Mouse (Mus musculus) T-helper 2 cell (primary cell): ENCODE data around the gene Chst15.

Source experiments
- in situ Hi-C: fragments of 300-600 bp; cut with MboI, MseI; formaldehyde crosslinking; loops from one replicate; pipeline ENCODE4 v1.15.1; 2025; ENCODE audit warnings: high pct_unique_total_duplicates

The Chst15 gene

DNA sequence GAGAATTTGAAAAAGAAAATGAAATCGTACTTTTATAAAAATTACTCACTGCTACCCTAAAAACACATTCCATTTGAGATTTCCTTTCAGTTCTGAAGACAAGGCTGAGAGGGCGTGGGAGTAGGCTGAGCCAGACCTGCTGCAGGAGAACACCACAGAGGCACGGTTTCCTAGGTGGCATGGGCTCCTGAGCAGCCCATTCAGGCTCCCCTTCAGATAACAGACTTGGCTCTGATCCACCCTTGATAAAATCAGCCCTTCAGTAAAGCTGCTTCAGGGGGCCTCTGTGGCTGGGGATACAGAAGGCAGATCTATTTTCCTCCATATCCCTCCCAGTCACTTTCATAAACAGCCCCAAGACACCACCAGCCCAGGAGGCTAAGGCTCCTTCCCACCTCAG, 19.8 kb upstream of the Chst15 start:
- in situ Hi-C loops, result no loop called here

DNA sequence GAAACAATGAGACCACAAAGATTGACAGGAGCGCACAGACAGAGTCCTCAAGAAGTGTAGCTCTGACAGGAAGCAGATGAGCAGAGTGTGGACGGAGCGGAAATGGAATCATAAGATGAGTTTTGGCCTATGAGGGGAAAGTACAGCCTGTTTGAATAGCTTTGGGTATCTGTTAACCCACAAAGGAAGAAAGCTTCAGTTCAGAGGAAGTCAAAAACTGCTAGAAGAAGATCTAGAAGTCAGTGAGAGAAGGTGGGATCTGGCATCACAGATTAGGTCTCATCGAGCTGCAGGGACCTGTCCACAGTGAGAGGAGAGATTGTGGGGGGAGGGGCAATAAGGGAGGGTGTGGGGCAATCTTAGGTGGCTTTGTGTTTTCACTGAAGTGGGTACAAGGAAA, 18.3 kb upstream of the Chst15 start:
- in situ Hi-C loops, result no loop called here

DNA sequence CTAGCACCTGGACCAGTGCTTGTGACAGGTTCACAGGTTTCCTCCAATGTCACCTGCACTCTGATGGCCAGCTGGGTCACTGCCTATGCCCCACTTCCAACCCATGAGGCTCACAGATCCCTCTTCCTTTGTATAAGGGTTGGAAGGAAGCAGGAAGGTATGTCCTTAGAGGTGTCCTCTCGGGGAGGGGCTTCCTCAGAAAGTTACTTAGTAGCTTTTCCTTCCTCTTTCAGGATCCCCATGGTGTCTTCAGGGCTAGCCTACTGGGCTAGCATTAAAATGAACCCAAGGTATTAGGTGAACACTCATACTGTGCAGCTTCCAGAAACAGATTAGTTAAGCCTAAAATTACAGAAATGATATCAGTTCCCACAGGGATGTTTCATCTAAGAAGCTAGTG, 16.1 kb upstream of the Chst15 start:
- in situ Hi-C loops, result no loop called here

DNA sequence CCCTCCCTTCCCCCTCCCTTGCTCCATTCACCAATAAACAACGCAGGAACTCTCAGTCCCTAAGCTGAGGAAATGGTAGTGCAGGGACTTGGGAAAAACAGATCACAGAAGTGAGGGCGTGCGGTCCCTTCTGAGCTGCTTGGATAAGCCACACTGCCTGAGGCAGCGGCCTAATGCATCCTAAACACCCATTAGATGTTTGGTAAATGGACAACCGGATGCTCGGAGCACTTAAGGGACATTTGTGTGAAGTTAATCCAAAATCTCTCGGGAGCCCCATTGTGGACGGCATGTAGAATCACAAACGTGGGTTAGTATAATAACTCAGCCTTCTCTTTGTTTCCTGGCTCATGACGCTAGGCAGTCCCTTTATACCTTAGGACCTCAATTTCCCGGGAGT, 15.1 kb upstream of the Chst15 start:
- in situ Hi-C loops, result no loop called here

DNA sequence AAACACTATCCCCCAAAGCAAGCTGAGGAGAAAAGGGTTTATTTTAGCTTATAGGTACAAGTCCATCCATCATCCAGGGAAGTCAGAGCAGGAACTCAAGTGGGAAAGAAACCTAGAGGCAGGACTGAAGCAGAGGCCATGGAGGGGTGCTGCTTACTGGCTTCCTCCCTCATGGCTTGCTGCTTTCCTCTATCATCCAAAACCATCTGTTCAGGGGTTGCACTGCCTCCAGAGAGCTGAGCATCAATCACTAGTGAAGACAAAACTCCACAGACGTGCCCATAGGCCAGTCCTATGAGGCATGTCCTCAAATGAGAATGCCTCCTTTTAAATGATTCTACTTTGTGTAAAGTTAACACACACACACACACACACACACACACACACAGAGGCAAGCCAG, 13.2 kb upstream of the Chst15 start:
- in situ Hi-C loops, result no loop called here

DNA sequence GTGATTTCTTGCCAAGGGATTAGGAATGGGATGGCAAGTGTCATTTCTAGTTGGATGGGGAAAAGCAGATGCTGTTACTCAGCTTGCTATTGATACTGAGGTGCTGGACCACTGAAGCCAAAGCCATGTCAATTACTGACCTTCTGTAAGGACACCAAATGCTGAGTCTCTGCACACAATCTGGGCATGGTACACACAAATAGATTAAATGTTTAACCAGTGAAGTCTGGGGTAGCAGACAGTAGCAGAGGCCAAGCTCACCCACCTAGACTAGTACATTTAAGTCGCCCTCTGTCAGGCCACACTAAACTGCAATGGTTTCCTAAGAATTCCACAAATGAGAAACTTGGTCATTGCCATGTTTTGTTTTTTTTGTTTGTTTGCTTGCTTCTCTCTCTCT, 11.6 kb upstream of the Chst15 start:
- in situ Hi-C loops, result no loop called here

DNA sequence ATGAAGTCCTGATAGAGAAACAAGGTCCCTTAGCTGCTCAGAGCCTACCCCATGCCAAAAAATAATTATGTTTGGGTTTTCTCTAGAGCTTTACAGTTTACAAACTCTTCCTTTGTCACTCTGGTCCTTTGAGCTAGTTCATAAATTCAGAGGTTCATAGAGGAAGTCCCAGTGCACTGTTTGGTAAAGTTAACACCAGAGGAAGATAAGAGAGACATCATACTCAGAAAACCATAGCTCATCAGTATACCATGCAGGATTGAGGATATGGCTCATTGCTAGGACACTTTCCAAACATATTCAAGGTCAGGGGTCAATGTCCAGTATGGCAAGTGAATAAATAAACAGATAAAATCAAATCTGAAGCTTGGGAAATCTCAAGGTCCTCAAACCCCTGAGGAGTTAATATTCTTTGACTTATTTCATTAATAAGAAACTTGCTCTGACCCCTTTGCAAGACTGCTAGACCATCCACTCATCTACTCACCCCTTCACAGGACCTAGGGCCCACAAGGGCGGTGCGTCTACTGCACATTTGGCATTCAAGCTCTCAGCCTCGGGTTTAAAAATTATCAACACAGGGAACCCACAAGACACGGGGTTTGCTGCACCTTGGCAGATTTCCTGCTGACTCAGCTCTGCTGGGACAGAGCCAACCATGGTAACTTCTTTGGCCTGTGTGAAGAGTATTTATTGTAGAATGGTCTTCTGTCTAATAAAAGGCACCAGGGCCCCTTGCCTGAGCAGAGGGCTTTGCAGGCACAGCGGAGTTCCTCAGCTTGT, 8.7 kb upstream of the Chst15 start:
- in situ Hi-C loops, result no loop called here

DNA sequence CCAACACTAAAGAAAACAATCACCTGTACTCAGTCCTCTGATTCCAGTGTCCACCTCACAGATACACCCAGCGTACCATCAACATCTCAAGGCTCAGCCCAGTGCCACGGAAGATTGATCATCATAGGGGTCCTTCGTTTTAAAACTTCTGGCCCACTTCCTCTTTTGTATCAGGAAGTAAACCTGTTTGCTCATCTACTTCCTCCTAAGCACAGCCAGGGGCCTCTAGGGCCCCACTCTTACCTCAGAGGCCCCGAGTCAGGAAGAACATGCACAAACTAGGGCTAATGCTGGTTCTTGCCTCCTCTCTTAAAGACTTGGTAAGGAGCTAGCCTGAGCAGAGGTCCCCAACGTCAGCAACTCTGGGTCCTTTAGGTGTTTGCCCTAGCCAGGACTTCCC, 6.4 kb upstream of the Chst15 start:
- in situ Hi-C loops, result loop anchor here (5.0 kb wide), 1 partner anchor 104 kb away; no protein-coding TSS in a partner anchor

DNA sequence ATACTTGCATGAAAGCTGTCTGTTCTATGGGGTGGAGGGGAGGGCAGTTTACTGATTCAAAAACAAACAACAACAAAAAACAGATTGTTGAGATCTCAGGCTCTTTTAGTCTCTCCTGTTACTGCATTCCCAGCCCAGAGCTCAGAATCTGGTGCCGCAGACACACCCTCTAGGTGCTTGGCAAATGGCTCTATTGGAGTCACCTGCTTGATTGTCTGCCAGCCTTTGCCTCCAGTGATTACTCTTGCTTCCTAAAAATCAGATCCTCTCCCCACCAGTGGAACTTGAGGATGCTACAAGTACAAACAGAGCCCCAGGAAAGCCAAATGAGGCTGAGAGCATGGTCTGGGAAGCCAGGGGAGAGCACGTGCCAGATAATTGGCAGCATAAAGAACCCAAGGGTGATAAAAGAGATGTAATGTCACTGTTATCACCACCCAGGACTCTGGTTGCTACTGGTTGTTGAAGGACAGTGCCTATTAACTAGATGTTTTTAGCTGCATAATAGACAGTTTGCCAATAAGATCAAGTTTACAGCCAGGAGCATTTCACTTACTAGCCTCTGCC, 4.4 kb upstream of the Chst15 start:
- in situ Hi-C loops, result loop anchor here (5.0 kb wide), 1 partner anchor 106 kb away; no protein-coding TSS in a partner anchor

DNA sequence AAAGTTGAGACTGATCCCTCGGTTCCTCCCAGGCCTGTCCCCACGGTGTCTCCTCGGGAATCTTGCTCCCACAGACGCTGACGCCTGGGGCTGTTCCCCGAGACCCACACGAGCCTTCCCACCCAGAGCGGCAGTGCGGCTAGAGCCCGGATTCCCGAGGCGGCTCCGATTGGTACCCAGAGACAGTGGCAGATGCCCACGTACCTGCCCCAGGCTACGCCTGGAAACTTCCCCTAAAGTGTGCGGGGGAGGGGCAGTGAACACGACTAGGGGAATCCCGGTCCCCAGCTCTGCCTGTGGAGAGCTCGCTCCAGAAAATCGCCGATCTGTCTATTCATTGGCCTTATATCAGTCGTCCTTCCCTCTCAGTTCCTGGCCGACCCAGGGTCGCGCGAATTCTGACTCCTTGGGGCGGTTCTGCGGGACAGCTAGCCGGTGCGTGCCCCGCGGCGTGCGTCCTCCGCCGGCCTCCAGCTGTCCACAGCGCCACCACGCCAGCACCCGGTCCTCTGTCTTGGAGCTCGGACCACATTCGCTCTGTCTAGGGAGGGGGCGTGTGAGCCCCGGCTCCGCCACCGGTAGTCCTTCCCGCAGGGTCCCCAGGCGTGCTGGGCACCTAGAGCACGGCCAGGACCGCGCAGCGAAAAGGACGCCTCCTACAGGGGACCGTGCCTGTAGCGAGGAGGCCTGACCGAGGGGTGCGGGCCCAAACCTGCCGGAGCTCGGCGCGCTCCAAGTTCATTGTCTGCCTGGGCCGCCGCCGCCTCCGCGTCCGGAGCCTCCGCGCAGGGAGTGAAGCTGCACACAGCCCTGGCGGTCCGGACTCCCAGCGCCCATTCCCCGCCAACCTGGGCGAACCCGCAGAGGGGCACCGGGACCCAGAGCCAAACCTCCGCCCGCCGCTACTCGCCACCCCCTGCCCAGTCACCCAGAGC, 660 bp downstream of the Chst15 start:
- in situ Hi-C loops, result loop anchor here (5.0 kb wide), 1 partner anchor 451 kb away; no protein-coding TSS in a partner anchor

DNA sequence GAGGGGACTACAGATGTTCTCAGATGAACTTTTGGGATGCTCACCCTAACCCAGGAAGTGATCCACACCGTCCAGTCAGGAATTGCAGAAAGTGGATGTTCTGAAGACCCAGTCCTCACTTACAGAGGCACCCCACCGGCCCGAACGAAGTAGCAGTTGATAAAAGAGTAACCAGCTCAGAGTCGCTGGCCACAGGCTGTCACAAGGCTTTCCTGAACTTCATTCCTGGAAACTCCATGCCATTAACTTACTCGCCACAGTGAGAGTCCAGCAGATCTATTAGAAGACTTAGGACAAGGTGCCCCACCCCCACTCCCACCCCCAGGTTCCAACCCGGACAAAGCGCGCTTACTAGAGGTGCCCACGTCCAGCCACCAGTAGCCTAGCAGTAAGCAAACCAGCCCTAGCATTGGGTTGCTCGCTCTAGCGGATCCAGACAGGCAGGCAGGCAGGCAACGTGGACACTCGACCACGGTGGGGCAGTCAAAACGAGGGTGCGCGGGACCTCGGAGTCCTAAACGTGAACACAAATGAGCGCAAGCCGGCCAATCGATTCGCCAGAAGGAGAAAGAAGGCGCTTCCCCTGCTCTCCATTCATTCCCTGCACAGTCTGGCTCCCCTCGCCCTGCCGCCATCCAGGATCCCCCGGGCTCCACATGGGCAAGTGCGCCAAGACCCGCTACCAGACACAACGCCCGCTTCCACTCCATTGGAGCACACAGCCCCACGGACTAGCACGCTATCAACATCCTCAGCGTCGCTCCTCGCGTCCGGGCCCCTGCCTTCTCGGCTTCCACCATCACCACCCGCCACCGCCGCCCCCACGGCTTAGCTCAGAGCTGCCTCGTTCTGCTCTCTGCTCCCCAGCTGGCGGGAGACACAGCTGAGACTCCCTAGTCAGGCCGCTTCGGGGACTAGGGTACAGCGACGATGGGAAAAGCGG, 1.6 kb downstream of the Chst15 start:
- in situ Hi-C loops, result loop anchor here (5.0 kb wide), 1 partner anchor 452 kb away; no protein-coding TSS in a partner anchor

DNA sequence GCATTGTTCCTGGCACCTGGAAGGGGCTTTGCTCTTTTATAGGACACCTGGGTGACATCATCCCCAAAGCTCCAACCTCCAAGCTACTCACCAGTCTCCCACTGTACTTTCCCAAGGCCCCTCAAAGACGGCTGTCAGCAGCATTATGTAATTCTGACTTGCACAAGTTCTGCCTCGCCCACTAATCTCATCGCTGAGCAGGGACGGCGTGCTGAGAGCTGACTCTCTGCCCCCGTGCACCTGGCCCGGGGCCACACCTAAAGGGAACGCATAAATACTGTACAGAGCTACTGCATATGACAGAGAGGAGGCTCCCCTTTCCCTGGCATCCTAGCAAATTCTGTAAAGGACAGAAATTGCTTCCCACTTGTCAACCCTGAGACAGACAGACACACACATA, 4.6 kb downstream of the Chst15 start:
- in situ Hi-C loops, result no loop called here

DNA sequence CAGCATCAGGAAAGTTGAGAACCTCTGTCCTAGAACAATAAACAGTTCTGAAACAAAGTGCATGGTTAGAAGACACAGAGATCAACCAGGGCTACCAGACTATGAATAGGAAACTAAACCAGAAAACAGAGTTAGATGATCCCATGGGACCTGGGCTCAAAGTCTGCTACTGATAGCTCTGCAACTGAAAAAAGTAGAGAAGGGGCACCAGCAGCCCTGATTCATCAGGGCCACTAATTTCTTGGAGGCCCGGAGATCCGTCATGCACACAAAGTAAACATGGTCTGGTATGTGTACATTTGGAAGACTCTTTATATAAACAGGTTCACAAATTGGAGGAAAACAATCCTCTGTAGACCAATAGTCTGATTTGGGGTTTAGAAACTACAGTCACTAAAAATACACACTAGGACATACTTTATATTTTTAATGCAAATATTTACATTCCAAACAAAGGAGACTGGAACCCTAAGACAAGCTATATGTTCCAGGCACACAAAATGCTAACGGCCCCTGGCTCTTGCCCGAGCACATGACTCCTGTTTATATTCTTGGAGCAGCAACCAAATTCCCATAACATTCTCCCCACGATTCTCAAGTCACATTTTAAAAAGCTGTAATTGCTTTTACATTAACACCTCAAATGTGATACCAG, 8.4 kb downstream of the Chst15 start:
- in situ Hi-C loops, result no loop called here

DNA sequence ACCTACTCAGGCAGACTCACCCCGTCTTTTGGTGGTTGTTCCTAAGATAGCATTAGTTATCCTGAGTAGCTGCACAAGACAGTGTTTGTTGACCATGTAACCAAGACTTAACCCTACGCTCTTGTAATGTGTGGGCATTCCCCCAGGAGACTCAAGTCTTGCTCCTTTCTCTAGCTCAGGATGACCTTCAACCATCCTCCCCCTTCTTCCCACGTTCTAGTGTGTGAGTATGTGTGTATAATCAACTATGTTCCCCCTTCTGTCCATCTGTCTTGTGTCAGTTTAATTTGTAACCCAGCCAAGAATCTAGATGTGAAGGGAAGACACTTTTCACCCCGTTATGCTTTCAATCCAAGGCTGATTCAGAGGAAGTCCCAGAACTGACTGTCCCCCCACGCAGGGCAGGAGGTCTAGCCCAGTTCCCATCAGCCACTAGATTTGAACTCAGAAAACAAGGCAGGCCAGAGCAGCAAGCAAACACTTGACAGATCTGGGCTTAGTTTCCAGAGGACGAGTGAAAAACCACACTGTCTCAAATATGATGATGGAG, 9.2 kb downstream of the Chst15 start:
- in situ Hi-C loops, result no loop called here

DNA sequence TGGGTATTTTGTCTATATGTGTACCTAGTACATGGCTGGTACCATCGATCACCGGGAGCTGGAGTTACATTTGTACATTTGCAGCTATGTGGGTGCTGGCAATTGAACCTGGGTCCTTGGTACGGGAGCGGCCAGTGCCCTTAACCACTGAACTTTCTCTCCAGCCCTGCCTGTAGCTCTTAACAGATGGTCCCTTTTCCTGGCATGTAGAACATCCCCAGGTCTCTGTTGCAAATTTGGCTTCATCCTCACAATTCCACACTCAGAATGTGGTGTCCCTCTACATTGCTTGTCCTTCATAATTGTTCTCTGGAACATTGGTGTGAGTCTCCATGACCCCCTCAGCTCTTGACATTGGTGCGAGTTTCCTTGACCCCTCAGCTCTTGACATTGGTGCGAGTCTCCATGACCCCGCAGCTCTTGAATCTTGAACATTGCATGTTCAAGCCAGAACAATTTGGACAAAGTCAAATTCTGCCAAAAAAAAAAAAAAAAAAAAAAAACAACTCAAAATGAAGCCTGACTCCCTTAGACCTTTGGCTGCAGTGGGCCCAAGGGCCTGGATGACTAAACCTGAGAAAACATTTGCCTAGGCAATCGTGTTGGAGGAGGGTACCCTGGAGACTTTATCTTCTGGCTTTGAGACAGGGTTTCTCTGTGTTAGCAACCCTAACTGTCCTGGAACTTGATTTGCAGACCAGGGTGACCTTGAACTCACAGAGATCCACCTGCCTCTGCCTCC, 10.2 kb downstream of the Chst15 start:
- in situ Hi-C loops, result no loop called here

DNA sequence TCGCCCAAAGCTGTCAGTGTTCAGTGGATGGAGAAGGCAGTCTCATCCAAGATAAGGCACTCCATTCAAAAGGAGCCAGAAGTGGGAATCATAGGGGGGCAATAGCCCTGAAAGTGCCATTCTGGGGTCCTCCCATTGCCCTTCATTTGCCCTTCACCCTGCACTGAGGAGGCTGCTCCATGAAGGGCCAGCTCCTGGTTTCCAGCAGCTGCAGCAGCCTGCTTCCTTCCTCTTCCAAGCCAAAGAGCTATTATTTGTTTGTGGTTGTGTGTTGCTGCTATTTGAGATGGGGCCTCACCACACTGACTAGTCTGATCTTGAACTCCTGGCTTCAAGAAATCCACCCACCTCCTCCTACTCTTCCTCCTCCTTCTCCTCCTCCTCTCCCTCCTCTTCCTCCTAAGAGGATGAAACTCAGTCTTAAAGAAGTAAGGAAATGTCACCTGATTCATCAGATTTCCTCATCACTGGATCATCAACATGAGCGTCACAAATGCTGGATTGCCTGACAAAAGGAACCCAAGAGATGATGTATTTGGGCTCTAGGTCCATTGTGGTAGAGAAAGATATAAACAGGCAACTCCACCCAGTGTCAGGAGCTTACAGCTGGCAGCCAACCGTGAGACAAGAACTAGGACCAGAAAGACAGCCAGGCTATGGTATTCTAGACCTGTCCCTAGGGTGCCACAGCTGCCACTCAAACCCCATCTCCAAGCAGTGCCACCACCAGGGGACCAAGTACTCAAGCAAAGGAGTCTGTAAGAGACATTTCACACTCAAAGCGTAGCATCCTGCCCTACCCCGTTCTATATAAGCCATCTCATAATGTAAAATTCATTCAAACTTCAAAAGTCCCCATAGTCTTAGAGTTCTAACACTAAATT, 11.3 kb downstream of the Chst15 start:
- in situ Hi-C loops, result no loop called here

DNA sequence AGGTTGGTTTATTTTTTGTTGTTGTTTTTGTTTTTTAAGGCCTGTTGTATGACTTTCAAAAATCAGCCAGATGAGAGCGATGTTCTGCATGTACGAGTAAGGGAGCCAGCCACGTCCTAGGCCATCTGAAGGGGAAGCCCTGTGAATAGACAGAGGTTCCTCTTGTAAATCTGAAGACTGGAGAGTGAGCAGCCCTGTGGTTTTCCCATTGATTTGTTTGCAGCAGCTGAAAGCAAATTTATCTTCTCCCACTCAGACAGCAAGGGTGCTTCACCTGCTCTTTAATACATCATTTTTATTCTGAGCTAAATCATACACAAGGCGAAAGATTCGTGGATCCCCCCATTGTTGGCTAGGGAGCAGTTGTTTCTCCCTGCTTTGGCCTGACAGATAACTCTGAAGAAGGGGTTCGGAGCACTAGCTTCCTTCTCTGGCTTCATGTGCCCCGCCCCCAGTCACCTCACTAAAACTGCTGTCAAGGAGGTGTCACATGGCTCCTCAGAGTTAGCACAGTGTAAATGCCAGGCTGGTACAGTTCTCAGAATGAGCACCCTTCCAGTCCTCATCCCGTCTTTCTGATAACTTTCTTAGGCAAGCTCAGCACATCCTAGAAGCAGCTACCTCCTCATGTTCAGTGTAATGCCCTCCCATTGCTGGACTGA, 12.5 kb downstream of the Chst15 start:
- in situ Hi-C loops, result no loop called here

DNA sequence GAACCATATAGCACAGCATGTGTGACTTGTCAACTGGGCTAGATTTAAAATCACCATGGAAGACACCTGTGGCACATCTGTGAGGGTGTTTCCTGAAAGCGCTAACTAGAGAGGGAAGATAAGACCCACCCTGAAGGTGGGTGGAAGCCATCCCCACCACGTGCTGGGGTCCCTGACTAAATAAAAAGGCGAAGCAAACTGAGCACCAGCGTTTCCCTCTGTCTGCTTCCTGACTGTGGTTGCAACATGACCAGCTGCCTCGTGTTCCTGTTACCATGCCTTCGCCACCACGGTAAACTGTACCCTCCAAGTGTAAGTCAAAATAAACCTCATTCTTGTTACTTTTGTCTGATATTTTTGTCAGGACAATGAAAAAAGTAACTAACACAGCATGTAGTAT, 13.0 kb downstream of the Chst15 start:
- in situ Hi-C loops, result no loop called here
